Mouse (Mus musculus): Measurements from ENCODE around the gene Wdr11.

The Wdr11 gene

GRCm38 (mm10) chr7:129653791-129654271, 62.2 kb downstream of the Wdr11 start:
- DNase-seq (ENCODE audit: low spot score): peak; percentile 86

DNA sequence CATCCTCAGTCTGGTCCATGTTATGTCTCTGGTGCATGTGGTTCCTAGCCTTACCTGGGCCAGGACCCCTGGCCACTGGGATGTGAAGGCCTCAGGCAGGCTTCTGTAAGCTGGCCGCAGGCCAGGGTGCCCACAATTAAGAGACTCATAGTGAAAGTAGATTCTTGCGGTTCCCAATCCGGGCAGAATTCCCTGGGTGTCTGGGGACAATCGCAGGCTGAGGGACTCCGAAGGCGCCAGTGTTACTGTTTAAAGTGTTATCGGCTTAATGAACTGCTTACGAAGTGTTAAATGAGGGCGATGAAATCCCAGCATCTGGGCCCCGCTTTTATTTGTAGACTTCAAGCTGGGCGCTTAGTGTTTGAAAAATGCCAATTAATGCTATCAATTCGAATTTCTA, 63.3 kb downstream of the Wdr11 start:
- no peak for DNase-seq (ENCODE audit: low spot score)

GRCm38 (mm10) chr7:129655604-129656226, 64.1 kb downstream of the Wdr11 start:
- DNase-seq (ENCODE audit: low spot score): no peak

GRCm38 (mm10) chr7:129657867-129658266, 66.2 kb downstream of the Wdr11 start:
- DNase-seq (ENCODE audit: low spot score): no peak

DNA sequence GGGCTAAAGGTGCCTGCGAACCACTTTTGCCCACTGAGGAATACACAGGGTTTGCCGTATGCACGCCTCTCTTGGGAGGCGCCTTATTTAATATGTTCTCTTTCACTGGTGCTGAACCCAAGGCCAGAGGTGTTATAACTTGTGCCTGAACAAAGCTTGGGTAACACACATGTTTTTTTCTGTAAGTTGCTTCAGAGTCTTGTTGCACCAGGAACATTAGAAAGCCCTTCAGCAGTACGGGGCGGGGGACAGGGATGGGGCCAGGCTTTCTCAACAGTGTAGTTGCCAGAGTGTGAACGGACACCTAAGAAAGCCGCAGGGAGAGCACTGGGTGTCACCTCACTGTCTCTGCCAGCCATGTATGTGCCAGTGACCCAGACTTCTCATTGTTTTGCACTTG, 68.1 kb downstream of the Wdr11 start:
- DNase-seq (ENCODE audit: low spot score): no peak

GRCm38 (mm10) chr7:129660546-129660945, 68.9 kb downstream of the Wdr11 start:
- DNase-seq (ENCODE audit: low spot score): no peak

GRCm38 (mm10) chr7:129662051-129662789, 70.6 kb downstream of the Wdr11 start:
- DNase-seq (ENCODE audit: low spot score): no peak

GRCm38 (mm10) chr7:129663781-129664505, 72.3 kb downstream of the Wdr11 start:
- no peak for DNase-seq (ENCODE audit: low spot score)

DNA sequence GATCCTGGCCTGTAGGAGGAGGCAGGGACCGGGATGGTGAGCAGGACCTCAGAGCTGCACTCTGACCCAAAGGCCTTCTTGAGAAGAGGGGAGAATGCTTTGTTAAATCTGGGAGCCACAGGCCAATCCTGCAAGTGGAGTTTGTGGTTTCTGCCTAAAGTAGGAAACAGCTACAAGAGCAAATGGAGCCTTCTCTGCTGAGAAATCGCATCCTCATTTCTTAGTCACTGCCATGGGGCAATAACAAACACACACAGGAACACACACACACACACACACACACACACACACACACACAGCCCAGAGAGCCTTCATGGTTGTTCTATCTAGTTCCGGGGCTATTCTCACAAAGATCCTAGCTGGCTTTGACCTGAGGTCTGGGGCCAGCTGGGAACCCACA, 73.7 kb downstream of the Wdr11 start:
- no peak for DNase-seq (ENCODE audit: low spot score)

DNA sequence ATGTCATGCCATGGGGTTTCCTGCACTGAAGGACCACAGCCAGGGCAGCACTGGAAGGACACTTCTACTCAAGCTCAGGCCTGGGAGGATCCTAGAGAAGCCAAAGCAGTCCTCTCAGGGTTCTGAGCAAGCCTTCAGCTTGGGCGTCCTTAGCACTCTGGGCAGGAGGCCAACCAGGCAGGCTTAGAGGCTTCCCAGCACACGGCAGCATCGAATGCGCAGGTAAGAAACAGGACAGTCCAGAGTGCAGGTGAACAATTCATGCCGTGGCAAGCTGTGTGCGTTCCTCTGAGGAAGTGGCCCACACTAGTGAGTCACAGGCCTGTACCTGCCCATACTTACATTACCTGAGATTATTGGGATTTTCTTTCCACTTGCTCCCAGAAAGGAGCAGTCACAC, 74.3 kb downstream of the Wdr11 start:
- DNase-seq (ENCODE audit: low spot score): peak; percentile 62

- DNase-seq (ENCODE audit: low spot score): no peak
Observed at GRCm38 (mm10) chr7:129666526-129666925, 74.9 kb downstream of the Wdr11 start.

- DNase-seq (ENCODE audit: low spot score): no peak
Observed at GRCm38 (mm10) chr7:129670280-129670679, 78.6 kb downstream of the Wdr11 start.

DNA sequence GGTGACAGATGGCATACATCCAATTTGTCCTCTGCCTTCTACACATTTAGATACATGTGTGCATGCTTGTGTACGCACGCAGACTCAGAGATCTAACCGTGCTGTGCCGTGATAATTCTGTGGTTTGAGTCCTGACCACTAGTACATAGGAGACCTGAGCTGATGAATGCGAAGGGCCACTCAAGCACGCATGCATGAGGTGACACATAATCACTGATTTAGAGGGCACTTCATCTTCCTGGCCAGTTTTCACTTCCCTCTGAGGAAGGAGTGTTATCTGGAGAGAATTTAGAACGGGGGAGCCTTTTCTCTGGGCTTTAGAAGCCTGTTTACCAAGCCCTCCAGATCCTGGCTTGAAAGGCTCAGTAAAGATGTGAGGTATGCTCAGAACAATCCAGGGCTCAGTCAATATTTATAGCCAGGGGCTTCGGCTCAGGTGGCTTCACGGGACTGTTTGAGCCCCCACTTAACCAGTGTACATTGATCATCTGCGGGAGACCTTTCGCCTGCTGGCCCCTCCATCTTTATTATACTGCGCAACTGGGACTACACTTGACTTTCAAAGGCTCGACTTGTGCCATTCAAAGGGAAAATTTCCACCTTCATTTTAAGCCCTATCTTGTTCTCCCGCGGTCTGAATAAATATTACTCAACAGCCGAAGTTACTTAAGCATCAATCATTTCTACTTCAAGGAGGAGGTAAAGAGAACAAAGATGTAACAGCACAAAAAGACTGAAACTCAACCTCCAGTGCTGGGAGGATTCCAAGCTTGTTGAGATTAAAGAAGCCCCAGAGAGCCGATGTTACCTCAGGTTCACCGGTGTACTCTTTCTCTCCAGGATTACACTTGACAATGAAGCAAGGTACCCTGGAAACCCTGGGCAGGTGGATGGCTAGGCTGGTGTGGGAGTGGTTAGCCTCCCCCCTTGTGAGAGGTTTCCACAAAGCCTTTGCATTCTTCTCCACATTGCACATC, 80.3 kb downstream of the Wdr11 start:
- DNase-seq (ENCODE audit: low spot score): no peak

DNA sequence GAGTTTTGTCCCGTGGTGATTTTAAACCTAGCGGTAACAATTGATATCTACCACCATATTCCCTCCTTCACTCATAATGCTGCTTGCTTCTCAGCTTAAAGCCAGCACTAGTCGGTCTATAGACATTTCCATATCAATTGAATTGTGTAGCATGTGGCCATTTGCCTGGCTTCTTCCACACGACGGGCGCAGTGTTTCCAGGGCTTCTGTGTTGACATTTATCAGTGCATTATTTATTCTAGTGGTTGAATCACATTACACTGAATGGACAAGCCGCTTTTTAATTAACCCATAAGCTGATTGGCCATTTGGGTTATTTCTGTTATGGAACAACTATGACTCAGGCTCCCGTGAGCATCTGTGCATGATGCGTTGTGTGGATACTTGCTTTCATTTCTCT, 82.1 kb downstream of the Wdr11 start:
- DNase-seq (ENCODE audit: low spot score): no peak

GRCm38 (mm10) chr7:129674558-129674957, 82.9 kb downstream of the Wdr11 start:
- DNase-seq (ENCODE audit: low spot score): no peak

DNA sequence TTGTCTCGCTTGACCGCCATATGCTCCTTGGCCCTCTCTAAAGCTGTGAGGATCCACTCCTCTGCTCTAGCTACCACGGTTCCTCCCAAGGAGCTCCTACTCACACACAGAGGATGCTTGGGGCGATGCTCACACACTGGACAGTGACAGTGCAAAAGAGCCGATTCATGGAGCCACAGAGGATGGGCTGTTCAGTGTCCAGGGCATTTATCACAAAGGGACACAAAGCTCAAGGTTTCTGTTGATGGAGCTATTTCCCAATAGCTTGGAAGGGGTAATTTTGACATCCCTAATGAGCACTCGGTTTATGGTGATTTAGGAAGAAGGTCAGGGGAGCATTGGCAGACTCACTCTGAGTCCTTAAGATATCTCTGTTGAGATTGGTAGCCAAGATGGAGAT, 84.2 kb downstream of the Wdr11 start:
- no peak for DNase-seq (ENCODE audit: low spot score)

DNA sequence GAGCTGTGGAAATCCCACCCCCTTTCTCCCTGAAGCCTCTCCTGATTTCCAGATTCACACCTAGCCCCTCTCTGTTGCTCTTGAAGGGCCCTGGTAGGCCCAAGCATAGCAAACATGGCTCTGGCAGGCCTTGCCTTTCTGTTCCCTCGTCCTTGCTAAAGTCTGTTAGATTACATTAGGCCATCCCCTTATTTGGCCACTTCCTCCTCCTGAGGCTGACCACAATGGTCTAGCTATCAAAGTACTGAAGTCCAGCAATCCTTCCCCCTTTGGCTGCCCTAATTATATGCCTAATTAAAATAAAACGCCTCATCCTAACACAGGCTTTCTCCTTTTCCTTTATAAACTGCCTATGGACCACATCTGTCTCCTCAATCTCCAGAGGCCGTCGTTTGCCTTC, 85.5 kb downstream of the Wdr11 start:
- no peak for DNase-seq (ENCODE audit: low spot score)

DNA sequence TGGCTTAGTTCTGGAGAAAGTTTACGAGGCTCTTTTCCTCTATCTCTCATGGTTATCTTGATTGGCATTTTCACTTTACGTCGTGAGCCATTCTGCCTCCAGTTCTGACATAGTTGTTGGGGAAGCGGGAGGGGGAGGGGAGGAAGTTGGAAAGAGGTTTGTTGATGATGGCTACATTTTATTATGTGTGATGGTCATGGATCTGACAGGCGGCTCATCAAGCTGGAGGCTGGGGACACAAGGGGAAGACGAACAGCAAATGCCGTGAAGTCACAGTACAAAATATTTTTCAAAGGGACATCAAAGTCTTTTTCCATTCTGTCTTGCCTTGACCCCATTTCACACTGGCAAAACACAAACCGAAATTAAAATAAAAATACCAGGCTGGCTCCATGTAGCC, 86.8 kb downstream of the Wdr11 start:
- DNase-seq (ENCODE audit: low spot score): no peak

DNA sequence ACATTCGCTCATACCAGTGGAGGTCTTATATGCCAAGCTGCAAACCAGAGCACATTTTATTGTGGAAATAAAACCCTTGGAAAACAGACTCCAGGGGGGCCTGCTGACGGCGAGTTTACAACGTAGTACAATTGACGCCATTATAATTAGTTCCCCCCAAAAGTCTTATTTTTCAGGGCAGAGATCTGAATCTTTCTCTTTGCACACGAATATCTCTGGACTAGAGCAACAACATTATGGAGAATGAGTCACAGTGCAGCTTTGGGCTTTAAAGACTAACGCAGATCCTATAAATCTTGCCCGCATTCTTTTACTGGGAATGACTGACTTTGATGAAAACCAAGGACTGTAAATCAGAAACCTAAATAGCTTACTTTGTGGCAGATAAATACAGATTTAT, 87.3 kb downstream of the Wdr11 start:
- DNase-seq (ENCODE audit: low spot score): no peak

DNA sequence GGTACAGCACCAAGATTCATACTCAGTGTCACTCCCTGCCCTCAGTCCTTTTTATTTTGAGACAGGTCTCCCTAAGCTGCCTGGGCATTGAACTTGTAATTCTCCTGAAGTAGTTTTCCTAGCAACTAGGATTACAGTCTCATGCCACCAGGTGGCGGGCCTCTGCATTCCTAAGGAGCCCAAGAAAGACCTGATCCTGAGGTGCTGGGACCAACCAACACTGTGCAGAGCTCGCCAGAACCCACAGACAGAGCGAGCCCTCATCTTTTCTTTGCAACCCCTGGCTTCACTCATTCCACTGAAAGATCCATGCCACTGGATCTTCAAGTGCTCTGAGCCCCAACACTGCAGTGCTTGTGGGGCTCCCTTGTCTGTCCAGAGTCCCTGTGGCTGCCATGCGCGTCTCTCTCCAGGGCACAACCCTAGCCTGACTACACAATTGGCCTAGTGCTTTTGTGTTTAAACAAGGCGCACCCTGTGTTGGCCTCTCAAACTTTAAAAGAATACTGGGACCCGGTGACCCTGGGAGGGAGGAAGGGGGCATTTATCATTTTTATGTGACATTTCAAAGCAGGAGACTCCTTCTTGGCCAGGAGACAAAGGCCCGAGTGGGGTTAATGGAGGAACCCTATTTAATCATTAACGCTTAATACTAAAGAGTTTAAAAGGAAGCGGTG, 89.0 kb downstream of the Wdr11 start:
- DNase-seq (ENCODE audit: low spot score): peak; percentile 45

DNA sequence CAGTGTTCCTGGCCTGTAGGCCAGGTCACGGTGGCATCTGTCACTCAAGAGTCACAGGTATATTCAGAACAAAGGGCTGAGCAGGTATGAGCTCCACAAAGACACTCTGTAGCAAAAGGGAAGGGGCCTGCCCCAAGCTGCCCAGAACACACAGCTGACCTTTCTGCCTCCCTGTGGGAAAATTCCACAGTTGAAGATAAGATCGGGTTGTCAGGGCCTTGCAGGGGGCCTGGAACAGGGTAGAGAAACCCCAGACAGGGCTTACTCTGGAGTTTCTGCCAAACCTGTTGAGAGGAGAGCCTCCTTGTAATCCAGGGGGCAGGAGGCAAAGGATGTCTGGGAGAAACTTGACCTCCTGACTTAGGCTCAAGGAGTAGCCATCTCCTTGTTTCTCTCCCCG, 90.9 kb downstream of the Wdr11 start:
- no peak for DNase-seq (ENCODE audit: low spot score)

Data from urinary bladder, postnatal 25 days (tissue).